In the genomic region with DNA sequence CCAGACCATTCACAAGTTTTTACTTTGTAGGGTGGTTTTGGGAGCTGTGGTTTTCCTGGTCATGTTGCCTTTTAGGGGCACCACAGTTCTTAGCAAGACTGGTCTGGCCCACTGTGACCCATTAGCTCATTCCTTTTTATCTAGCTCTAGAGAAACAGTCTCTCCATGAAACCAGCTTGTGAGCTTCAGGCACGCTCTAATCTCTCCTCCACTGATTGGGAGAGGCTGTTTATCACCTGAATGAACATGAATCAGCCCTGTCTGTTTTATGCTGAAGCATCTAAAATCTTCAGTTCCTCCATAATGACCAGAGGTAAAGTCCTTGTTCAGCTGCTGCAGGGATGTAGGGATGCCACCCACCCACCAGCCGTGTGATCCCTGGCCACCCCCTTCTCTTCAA, we compare ENCODE assay signal across 32 mouse cellular contexts.
"Had no signal": no experiment of that assay in that cellular context is flagged by ENCODE, and none has a peak within 500 bp of the region (broad histone marks: within the 10 kb centered on the region; RNA-seq: fewer than 3 reads in every experiment).

No protein-coding gene starts in this region.

- H3K36me3 ChIP-seq: limb, embryonic 10.5 days; limb, embryonic 12.5 days; limb, embryonic 13.5 days; limb, embryonic 15.5 days; liver, embryonic 12.5 days; liver, embryonic 13.5 days; liver, embryonic 15.5 days; lung, embryonic 15.5 days; midbrain, embryonic 10.5 days; midbrain, embryonic 12.5 days; midbrain, embryonic 13.5 days; midbrain, embryonic 15.5 days had no signal

- H3K4me3 ChIP-seq: left cerebral cortex, adult 2 months; limb, embryonic 10.5 days; limb, embryonic 12.5 days; limb, embryonic 13.5 days; limb, embryonic 15.5 days; liver, embryonic 12.5 days; liver, embryonic 13.5 days; liver, embryonic 15.5 days; lung, embryonic 15.5 days; megakaryocyte, embryonic 14.5 days; midbrain, embryonic 10.5 days; midbrain, embryonic 12.5 days; midbrain, embryonic 13.5 days; midbrain, embryonic 15.5 days; myocyte had no signal

- H3K9me3 ChIP-seq: limb, embryonic 10.5 days; limb, embryonic 12.5 days; limb, embryonic 13.5 days; limb, embryonic 15.5 days; liver, embryonic 12.5 days; liver, embryonic 13.5 days; liver, embryonic 15.5 days; lung, embryonic 15.5 days; megakaryocyte, embryonic 14.5 days; midbrain, embryonic 10.5 days; midbrain, embryonic 12.5 days; midbrain, embryonic 13.5 days; midbrain, embryonic 15.5 days had no signal

- H3K27me3 ChIP-seq: limb, embryonic 12.5 days; limb, embryonic 13.5 days; limb, embryonic 15.5 days; liver, embryonic 12.5 days; liver, embryonic 13.5 days; liver, embryonic 15.5 days; lung, embryonic 15.5 days; midbrain, embryonic 12.5 days; midbrain, embryonic 13.5 days; midbrain, embryonic 15.5 days had no signal

- H3K9ac ChIP-seq: limb, embryonic 12.5 days; limb, embryonic 13.5 days; limb, embryonic 15.5 days; liver, embryonic 12.5 days; liver, embryonic 13.5 days; liver, embryonic 14.5 days; liver, embryonic 15.5 days; liver, postnatal 0 days; lung, embryonic 14.5 days; lung, embryonic 15.5 days; midbrain, embryonic 12.5 days; midbrain, embryonic 13.5 days; midbrain, embryonic 15.5 days had no signal

- H3K4me2 ChIP-seq: limb, embryonic 12.5 days; limb, embryonic 13.5 days; limb, embryonic 15.5 days; liver, embryonic 11.5 days; liver, embryonic 12.5 days; liver, embryonic 13.5 days; liver, embryonic 15.5 days; lung, embryonic 14.5 days; lung, embryonic 15.5 days; midbrain, embryonic 11.5 days; midbrain, embryonic 12.5 days; midbrain, embryonic 13.5 days; midbrain, embryonic 15.5 days had no signal

- ATAC-seq: liver, embryonic 12.5 days; liver, postnatal 0 days; lung, postnatal 0 days; midbrain, embryonic 13.5 days; midbrain, embryonic 15.5 days; midbrain, embryonic 16.5 days had no signal

- DNase-seq: left cerebral cortex, postnatal 4 days; liver; liver, embryonic 13.5 days; liver, postnatal 0 days; lung, adult 18-20 months; lung, adult 2 months; lung, embryonic 14.5 days; lung, postnatal 10 days; lung, postnatal 14 days; lung, postnatal 36 days; lung, postnatal 4 days; midbrain, embryonic 14.5 days had no signal

- H3K4me1 ChIP-seq: limb, embryonic 10.5 days; liver, embryonic 12.5 days; liver, embryonic 15.5 days; megakaryocyte, embryonic 14.5 days; midbrain, embryonic 10.5 days; midbrain, embryonic 12.5 days had no signal

- H3K27ac ChIP-seq: left cerebral cortex, adult 2 months; limb, embryonic 10.5 days; limb, embryonic 12.5 days; limb, embryonic 13.5 days; limb, embryonic 15.5 days; liver, embryonic 12.5 days; liver, embryonic 13.5 days; liver, embryonic 14.5 days; liver, embryonic 15.5 days; lung, embryonic 15.5 days; macrophage; midbrain, embryonic 12.5 days; midbrain, embryonic 13.5 days; midbrain, embryonic 15.5 days had no signal
